Mouse (Mus musculus): ENCODE data around the gene Timm17b.

GRCm38 (mm10) chrX:7868506-7868905 is 30.7 kb upstream of the Timm17b start:
- peak; percentile 64; the same call in 1 of the 2 replicates for TF ChIP-seq RCOR1 (conservative IDR thresholded peaks at IDR 0.05; ENCODE audit: low read depth, low read length)
- no peak for TF ChIP-seq CTCF (conservative IDR thresholded peaks at IDR 0.05 in 1 of 2, IDR thresholded peaks at IDR 0.05 in 1 of 2; ENCODE audit: low read depth in 2 of 2, low read length in 2 of 2)
- TF ChIP-seq ETS1 (conservative IDR thresholded peaks at IDR 0.05; ENCODE audit: low read depth, low read length) = peak; percentile 42; the same call in 1 of the 2 replicates
- no peak for TF ChIP-seq ZC3H11A (IDR thresholded peaks at IDR 0.05; ENCODE audit: low read depth, low read length)
- no peak for TF ChIP-seq E2F4 (IDR thresholded peaks at IDR 0.05; ENCODE audit: insufficient replicate concordance, low read depth, low read length)
- peak; percentile 41; the same call in 1 of the 2 replicates for TF ChIP-seq EP300 (IDR thresholded peaks at IDR 0.05; ENCODE audit: low read length)
- no peak for TF ChIP-seq SMC3 (IDR thresholded peaks at IDR 0.05; ENCODE audit: low read depth, low read length)
- TF ChIP-seq USF1 (IDR thresholded peaks at IDR 0.05; ENCODE audit: low read depth, low read length) = no peak

Measured in CH12.LX (cell line).